Mouse (Mus musculus) c-Kit-negative CD71-positive TER-119-positive erythroid progenitor cells, embryonic 14.5 days (primary cell): ENCODE measurements around the gene Pds5a.
A peak's percentile ranks its signal among the peaks of the same experiment; 100 is the strongest.
"Not testable (repeated sequence)": the region's sequence is repeated elsewhere in the genome, so short reads cannot be mapped to it uniquely, and the experiment has no call there.

Experiments
- DNase-seq: peaks from one replicate; pipeline ENCODE4 v3.0.0-alpha.2; 2013; ENCODE audit warnings: low read depth, low spot score

Pds5a gene

DNA sequence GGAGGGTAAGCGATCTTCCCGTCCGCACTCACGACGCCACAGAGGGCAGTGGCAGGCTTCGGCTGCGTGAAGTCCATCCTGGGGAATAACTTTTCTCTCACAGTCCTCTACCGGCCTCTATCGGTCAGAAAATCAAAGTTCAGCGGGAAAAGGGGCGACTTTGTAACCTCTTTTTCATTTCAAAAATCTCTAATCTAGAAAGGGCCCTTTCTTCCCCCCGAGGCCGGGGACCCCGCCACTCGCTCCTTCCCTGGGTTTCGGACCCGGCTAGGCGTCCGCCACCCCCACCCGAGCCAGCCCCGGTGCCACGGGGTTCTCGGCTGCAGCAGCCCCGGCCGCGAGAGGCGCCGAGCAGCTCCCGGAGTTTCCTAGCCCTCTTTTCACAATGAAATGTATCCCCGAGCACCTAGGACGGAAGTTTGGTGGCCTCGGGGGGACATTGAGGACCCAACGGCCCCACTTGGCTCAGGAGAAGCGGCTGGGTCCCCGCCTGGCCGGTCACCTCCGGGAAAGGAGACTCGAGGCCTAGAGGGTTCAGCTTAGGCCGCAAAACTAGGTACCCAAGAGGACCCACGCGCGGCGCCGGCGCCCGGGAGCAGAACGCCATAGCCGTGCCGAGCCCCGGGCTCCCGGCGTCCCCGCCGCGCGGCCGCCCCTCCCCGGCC, 1.1 kb downstream of the Pds5a start:
- DNase-seq = peak; percentile 78

DNA sequence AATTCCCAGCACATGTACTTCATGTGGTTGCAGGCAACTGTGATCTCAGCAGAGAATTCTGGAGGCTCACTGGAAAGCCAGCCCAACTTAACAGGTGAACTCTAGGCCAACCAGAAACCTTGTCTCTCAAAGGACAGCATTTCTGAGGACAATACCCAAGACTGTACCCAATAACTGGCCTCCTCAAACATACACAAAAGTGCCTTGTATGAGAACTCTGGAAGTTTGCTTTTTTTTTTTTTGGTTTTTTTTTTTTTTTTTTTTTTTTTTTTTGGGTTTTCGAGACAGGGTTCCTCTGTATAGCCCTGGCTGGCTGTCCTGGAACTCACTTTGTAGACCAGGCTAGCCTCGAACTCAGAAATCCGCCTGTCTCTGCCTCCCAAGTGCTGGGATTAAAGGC, 4.0 kb downstream of the Pds5a start:
- not testable (repeated sequence) for DNase-seq

DNA sequence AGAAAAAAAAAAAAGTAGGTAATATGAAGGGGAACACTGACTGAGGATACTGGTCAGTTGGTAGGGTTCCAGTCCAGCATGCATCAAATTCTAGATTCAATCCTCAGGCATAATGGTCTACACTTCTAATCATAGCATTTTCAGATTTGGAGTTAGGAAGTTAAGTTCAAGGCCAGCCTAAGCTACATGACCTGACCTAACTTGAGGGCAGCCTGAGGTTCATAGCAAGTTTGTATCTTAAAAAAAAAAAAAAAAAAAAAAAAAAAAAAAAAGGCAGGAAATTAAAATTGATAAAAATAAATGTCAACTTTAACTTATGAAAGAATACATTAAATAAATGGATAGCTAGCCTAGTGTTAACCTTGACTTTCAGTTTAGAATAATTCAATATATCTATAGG, 5.1 kb downstream of the Pds5a start:
- no peak for DNase-seq

DNA sequence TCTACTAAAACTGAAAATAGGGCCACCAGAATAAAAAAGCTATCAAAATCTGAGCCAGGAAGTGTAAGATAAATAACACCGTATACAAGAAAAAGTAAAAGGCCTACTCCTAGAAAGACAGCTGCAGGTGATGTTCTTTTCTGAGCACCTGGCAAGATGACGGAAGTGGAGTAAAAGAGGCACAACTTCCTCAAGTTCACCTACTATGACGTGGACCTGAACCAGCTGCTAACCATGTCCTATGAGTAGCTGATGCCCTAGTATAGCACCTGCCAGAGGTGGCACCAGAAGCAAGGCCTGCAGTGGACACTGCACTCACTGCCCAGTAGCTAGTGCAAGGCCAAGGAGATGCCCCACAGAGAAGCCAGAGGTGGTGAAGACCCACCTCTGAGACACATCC, 9.3 kb downstream of the Pds5a start:
- no peak for DNase-seq

DNA sequence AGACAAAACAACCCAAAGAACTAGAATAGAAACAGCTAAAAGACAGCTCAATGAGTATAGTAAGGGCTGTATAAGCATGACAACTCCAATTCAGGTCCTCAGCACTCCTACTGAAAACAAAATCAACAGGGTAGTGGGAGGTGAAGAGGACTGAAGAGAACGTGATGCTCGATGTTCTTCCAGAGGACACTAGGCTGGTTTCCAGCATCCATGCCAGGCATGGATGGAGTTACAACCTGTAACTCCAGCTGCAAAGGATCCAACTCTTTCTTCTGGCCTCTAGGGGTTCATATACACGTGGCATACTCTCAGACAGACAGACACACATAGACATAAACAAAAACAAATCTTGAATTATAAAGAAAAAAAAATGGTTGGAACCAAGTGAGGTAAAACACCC, 11.3 kb downstream of the Pds5a start:
- no peak for DNase-seq

DNA sequence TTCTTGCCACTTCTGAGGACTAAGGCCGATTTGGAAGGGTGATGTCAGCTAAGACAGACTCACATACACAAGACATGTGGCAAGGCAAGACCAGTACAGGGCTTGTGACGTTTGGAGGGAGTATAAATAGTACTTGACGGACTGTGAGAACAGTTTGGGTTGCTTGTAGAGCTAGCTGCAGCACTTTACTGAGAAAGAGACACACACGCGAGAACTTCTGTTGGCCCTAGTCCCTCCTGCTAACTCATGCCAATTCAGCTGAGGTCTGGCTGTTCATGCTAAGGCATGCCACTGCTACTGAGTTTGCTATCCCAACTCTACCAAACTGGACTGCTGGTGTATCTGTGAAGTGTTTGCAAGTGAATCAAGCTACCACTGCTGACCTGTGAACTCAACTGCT, 19.2 kb downstream of the Pds5a start:
- no peak for DNase-seq

DNA sequence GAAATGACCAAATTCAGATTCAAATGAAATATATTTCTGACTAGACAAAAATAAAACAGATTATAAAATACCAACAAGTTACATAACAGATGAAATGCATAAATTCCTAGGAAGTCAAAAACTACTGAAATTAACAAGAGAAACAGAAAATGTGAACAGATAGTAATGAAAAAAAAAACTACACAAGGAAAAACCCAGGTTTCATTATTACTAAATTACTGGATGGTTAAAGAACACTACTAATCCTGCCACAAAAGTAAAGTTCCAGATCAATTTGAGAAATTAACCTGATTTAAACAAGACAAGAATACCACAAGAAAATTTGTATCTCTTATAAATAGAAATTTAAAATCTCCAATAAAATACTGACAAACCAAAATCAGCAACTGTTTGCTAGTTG, 25.9 kb downstream of the Pds5a start:
- DNase-seq = no peak

DNA sequence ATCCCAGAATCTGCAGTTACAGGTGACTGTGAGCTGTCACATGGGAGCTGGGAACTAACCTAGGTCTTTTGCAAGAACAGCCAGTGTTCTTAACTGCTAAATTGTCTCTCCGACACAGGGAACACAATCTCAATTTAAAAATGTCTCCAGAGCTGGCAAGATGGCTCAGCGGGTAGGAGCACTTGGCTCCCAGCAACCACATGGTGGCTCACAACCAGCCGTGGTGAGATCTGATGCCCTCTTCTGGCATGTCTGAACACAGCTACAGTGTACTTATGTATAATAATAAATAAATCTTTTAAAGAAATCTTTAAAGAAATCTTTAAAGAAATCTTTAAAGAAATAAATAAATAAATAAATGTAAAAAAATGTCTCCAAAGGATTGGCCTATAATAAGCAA, 30.4 kb downstream of the Pds5a start:
- DNase-seq = no peak

DNA sequence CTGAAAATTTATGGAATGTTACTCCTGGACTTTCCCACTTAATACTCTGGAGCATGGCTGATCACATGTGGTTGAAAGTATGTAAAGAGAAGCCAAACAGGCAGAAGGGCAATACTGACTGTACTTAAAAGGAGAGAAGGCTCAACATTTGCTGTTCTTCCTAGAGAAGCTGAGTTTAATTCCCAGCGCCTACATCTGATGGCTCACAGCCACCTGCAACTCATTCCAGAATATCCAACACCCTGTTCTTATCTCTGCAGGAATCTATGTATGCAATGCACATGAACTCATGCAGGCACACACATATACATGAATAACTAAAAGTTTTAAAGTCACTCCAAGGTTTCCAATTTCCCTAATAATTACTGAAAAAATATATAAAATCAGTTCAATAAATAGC, 32.7 kb downstream of the Pds5a start:
- no peak for DNase-seq

DNA sequence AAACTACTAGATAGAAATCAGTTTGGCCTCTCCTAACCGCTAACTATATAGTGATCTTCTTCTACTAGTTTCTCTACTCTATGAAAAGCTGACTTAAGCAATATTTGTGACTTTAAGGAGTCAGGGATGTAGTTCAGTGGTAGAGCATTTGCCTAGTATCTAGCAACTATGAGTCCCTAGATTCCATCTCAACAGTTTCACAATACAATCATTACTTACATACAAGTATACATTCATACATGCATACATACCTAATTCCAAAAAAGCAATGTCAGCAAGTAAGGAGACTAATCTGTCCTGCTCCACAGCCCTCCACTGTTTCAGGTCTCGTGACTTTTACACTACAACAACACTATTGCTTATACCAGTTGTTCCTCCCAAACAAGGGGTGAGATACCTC, 36.1 kb downstream of the Pds5a start:
- DNase-seq = no peak

DNA sequence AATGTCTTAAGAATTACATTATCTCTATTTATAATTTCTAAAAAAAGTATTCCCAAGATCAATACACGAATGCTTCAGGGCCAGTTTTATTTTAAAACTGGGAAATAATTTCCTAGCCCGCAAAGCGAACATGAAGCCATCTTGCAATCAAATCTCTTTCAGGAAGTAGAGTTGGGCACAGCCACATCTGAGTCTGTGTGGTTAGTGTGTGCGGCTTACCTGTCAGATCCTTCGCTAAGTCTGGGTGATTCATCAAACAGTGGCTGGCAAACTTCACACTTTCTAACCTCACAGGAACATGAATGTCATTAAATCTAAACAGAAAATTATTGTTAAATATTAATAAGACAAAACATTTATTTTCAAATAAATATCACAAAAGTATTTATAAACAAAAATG, 44.3 kb downstream of the Pds5a start:
- no peak for DNase-seq

DNA sequence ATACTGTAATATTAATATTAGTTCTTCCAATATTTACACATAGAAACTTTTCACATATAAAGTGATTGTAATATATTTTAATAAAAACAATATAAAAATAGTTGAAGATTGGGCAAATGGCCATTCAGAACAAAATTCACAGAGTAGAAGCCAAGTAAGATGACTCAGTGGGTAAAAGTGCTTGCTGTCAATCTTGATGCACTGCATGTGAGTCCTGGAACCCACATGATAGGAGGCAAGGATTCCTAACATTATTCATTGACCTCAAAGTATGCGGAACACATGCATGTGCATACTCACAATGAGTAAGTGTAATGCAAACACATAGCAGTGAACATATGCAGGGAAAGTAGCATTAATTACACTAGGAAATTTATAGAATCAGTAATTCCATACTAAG, 59.2 kb downstream of the Pds5a start:
- no peak for DNase-seq

DNA sequence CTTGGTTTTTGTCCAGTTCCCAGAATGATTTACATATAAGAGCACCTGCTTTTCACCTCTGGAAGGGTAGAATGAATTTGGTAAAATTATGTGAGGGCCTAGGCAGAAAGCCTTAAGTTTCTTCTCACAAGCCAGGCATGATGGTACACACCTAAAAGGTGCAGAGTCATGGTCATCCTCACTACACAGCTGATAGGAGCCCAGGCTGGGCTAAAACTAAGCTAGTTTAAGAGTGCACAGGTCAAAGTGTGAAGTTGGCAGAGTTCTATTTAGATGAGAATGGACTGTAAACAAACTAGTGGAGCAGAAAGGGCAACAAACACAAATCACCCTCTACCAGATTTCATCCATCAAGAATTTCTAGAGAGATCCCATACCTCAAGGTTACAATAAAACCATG, 73.7 kb downstream of the Pds5a start:
- DNase-seq = no peak

DNA sequence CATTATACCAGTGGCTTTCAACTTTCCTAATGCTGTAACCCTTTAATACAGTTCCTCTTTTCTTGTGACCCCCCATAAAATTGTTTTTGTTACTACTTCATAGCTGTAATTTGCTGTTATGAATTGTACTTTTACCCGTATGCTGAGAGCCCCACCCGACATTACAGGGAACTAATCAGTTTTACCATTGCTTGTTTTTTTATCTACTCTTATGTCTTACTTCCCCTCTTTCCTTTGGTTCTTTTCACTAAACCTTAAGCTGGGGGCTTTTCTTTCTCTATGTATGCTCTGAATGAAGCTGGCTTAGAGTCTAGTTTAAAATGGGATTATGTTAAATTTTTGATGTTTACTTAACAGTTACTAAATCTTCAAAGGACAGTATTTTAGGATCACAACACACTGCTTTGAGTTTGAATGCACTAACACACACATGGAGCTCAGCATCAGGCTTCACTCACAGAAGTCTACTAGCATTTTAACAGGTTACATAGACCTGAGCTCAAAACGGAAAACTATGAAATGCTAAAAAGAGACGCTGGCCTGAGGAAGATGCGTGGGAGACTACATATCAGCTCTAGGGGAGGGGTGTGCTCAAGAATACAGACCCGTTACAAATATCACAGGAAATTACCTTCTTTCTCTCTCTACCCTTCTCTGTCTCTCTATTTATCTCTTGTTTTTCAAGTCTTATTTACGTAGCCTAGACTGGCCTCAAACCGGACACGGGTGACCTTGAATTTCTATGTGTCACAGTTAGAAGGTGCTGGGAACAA, 84.7 kb downstream of the Pds5a start:
- DNase-seq = no peak

DNA sequence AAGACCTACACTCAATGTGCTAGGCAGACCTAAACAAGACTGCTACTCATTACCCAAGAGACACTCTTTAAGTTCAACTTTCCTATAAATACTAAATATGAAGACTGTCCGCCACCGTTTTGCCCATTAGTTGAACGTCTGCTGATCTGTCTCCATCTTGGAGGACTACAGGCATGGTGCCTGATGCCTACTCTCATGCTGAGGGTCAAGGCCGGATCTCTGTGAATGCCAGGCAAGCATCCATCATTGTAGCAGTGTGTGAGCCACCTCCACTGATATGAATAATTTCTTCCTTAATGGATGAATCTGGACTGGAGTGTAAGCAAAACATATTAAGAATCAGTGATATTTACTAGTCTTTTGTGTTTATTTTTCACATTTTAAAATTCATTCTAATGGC, 87.5 kb downstream of the Pds5a start:
- no peak for DNase-seq

DNA sequence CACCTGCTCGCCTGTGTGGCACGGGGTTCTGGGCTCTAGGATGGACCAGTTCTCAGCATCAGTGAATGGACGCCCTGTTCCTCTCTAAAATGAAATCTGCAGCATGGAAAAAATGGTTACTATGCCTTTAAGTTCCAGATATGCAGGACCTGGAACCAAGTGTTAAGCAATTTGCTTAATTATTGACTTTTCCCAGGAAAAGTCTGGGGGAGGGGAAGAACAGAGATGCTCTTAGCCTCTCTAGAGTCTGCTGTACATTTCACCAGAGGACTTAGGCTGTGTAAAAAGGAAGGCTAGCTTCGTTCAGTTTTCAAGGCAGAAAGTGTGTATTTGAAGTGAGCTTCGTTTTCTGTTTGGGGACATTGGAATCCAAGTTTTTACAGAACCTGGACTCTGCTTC, 88.3 kb downstream of the Pds5a start:
- DNase-seq = no peak

DNA sequence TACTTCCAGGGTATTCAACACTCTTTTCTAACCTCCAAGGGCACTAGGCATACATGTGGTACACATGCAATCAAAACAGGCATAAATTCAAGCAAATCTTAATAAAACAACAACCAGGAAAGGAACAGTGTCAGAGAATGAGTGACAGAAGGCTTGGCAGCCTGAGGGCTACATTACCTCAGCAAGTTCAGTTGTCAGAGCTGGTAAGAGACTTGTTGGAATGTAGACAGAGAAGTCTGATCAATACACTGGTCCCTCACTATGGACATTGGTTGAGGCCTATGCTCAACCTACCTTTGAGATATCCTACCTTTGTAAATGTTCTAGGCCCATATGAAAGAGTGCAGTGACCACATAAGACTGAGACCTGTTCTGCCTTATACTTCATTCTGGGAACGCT, 91.3 kb downstream of the Pds5a start:
- DNase-seq = no peak

DNA sequence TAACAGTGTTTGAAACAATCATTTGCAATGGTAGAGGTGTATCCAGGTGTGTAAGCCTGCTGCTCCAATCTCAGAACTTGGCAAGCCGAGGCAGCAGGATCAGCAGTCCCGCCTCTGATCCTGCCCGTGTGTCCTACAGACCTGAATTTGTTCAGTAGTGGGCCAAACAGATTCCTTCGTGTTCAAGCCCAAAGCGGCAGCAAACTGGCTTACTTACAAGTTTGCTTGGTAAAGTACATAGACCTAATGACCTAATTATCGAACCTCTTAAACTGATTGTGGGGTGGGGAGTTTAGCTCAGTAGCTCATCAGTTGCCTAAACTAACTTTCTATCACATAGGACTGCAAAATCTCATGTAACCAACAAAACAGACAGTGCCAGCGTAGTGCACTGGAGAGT, 98.4 kb downstream of the Pds5a start:
- DNase-seq = no peak

DNA sequence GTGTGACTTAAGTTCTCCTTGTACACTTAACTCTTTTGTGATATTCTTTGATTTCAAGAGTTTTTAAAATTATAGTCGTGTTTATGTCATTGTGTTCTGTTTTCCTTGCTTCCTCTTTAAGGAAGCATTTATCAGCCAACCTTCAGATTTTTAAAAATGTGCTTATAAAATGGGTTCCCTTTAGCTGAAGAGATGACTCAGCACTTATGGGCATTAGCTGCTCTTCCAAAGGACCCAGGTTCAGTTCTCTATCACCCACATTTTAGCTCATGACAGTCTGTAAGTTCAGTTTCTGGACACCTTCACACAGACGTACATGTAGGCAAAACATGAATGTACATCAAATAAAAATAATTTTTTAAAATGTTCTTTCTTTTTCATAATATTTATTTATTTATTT, 105.7 kb downstream of the Pds5a start:
- DNase-seq = no peak

DNA sequence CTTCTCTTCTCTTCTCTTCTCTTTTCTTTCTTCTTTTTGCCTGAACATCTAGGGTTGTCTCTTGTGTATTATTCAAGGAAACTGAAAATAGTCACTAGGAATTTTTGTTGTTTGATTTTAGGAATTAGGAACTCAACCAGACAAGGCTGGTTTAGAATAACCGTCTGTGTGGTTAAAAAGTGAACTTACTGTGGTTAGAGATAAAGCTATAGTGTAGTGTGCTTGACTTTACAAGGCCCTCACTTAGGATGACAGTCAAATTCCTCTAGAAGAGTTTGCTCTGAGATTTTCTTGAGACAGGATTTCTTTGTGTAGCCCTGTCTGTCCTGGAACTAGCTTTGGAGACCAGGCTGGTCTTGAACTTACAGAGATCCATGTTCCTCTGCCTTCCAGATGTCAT, 107.9 kb downstream of the Pds5a start:
- DNase-seq = no peak

DNA sequence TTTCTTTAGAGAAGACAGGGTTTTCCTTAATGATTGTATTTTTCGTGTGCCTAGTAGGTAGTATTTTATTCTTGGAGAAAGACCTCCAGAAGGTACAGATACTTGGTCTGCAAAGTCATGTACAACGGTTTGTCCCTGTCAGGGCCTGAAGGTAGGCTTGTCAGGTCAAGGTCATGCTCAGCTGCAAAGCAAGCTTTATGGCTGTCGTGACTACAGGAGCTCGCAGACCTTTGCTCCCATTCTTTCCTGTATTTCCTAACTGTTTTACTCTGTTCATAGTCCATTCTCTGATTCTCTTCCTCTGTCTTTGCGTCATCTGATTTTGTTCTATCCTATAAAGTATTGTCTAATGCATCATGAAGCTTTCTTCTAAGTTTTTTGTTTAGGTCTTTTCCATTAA, 111.8 kb downstream of the Pds5a start:
- DNase-seq = no peak

DNA sequence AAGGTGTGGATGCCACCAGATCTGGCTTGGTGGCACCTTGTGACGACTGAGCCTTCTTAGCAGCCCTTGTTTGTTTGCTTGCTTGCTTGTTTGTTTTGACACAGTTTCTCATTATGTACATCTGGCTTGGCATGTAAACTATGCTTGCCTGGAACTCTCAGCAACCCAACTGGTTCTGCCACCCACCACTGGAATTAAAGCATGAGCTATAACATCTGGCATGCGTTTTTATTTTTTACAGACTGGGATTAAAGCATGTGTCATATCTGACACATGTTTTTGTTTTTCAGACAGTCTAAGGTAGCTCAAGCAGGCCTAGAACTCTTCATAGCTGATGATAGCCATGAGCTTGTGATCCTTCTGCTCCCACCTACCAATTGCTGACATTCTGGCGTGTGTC, 119.5 kb downstream of the Pds5a start:
- no peak for DNase-seq

DNA sequence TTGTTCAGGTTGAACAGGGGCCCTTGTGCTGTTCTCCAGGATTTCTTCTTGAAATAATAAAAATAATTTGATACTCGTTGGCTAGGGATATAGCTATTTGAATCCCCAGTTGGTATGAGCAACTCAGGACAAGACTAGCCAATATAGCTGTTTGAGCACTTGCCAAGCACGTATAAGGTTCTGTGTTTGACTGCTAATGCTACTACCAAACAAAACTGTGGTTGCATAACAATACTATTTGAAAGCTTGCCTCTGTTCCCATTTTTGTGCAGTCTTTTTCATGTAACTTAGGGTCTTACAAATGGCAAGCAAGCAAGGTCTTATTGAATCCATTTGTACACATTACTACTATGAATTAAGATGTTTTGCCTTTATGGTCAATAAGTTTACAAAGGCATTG, 122.2 kb downstream of the Pds5a start:
- DNase-seq = no peak

DNA sequence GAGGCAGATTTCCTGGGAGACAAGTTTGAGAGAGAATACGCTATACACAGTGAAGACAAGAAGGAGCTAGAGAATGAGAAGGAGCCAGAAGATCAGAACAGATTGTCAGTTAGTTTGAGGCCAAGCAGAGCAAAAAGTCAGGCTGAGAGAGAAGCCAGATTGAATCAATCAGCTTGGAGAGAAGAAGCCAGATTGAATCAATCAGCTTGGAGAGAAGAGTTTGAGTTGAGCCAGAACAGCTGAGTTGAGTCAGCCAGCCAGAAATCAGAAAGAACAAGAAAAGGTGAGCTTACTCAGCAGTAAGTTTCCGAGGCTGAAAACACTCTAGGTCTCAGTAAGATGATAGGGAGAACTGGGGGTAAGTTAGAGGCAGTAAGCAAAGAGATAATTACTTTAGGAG, 123.2 kb downstream of the Pds5a start:
- DNase-seq = no peak
